Mouse (Mus musculus): Measurements from ENCODE around the gene Cflar.
"Not testable (repeated sequence)": the region's sequence is repeated elsewhere in the genome, so short reads cannot be mapped to it uniquely, and the experiment has no call there.

Gene Cflar

GRCm38 (mm10) chr1:58794705-58795104, 83.4 kb downstream of the Cflar start:
- DNase-seq: no peak

- no peak for DNase-seq
Measured at GRCm38 (mm10) chr1:58795291-58796058, 84.2 kb downstream of the Cflar start, which contains the start of gene Casp8. TSS of gene Casp8 (plus strand) at chr1:58795374.

- no peak for DNase-seq
Measured at GRCm38 (mm10) chr1:58796059-58796363, 84.7 kb downstream of the Cflar start.

GRCm38 (mm10) chr1:58796853-58797252, 85.5 kb downstream of the Cflar start:
- DNase-seq: no peak

DNA sequence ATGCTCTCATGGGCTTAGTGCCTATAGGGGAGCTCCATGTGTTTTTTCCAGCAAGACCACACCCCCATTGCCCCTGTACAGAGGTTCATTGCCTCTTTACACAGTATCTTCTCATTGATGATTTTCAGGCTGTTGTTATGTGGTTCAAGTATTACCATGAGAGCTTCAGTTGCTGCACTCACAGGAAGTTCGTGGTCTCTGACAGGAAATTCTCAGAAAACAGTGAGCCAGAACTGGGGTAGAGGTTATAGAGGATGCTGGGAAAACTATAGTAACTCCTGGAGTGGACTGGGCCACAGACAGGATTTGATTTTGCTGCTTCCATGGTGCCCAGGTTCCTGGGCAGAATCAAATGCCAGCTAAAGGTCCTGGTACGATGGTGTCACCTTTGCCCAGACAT, 86.1 kb downstream of the Cflar start:
- no peak for DNase-seq

DNA sequence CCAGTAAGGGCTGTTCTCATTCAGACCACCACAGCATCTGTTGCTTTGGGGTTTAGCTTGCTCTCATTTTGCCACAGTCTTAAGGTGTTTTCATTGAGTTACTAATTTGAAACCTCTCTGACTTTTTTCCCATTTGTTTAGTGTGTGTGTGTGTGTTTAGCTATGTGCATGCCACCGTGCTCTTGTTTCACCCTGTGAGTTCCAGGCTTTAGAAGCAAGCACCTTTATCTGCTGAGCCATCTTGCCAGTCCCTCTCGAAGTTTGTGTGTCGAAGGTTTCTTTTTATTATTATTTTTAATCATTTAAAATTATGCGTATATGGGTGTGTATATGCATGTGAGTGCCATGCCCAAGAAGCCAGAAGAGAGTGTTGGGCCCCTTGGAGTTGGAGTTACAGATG, 87.6 kb downstream of the Cflar start:
- DNase-seq: no peak

DNA sequence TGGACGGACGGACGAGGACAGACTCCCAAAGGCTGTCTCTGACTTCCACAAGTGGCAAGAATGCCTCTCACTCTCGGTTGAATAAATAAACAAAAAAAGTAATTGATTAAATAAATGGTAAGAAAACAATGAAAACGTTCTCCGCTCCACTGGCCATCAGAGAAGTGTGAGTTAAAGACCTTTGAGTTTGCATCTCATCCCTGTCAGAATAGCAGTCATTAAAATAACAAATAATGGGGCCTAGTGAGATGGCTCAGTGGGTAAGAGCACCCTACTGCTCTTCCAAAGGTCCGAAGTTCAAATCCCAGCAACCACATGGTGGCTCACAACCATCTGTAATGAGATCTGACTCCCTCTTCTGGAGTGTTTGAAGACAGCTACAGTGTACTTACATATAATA, 89.3 kb downstream of the Cflar start:
- not testable (repeated sequence) for DNase-seq

- no peak for DNase-seq
Measured at GRCm38 (mm10) chr1:58801558-58802285, 90.4 kb downstream of the Cflar start.

- DNase-seq: peak; percentile 2
Measured at GRCm38 (mm10) chr1:58802322-58803273, 91.3 kb downstream of the Cflar start.

GRCm38 (mm10) chr1:58803531-58803930, 92.2 kb downstream of the Cflar start:
- no peak for DNase-seq

DNA sequence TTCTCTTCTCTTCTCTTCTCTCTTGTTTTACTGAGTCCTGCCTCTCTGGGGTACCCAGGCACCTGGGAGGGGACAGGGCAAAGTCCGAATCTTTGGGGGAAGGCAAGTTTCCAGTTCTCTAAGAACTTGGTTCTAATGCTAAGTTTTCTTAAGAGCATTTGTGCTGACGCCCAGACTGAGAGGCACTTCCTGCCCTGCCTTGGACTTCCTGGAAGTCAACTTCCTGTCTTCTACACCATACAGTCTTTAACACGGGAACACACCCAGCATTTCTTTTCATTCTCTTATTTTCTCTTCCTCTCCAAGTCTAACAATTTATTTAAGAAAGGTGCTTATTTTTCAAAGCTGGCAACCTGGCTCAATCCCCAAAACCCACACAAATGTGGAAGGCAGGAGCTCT, 95.3 kb downstream of the Cflar start:
- no peak for DNase-seq

Measured in right cerebral cortex, adult 18-20 months (tissue).